Mouse (Mus musculus) ES-Bruce4 (cell line): ENCODE results near the gene Vash1. TPM values are rescaled to one million over a fixed set of nuclear protein-coding genes. Genes with fewer than 3 reads are reported as not detected.

Experiments used
- H3K27ac ChIP-seq: 2 replicates; pipeline ENCODE4 v1.5.1; 2012; ENCODE audit warnings: low read length, inconsistent platforms; ENCODE audit not compliant: insufficient read depth
- H3K27me3 ChIP-seq: 2 replicates; pipeline ENCODE4 v1.6.1; 2012; ENCODE audit warnings: mild to moderate bottlenecking, low read length, inconsistent platforms; ENCODE audit not compliant: control insufficient read depth, poor library complexity, insufficient read depth, severe bottlenecking
- H3K36me3 ChIP-seq: 2 replicates; pipeline ENCODE4 v1.6.1; 2012; ENCODE audit warnings: inconsistent platforms, mild to moderate bottlenecking, low read length, moderate library complexity; ENCODE audit not compliant: control insufficient read depth, poor library complexity, insufficient read depth, severe bottlenecking
- H3K4me1 ChIP-seq: one replicate; pipeline ENCODE4 v1.8.1; 2011; ENCODE audit warnings: low read length; ENCODE audit not compliant: control insufficient read depth, insufficient read depth
- H3K4me3 ChIP-seq: 2 replicates; pipeline ENCODE4 v1.5.1; 2011; ENCODE audit warnings: low read depth, mild to moderate bottlenecking, low read length
- H3K9ac ChIP-seq: 2 replicates; pipeline ENCODE4 v1.6.1; 2012; ENCODE audit warnings: low read depth, mild to moderate bottlenecking, inconsistent platforms; ENCODE audit not compliant: poor library complexity, severe bottlenecking
- H3K9me3 ChIP-seq: replicated peaks from 2 replicates; pipeline ENCODE4 v1.6.1; 2012; ENCODE audit warnings: mild to moderate bottlenecking, low read length, inconsistent platforms; ENCODE audit not compliant: control insufficient read depth, poor library complexity, insufficient read depth, severe bottlenecking
- CTCF ChIP-seq: IDR thresholded peaks from one replicate; pipeline ENCODE4 v1.8.1; 2011; ENCODE audit warnings: low read depth, low read length
- EP300 ChIP-seq: IDR thresholded peaks from 2 replicates; pipeline ENCODE4 v1.6.1; 2011; ENCODE audit warnings: low read depth, low read length; ENCODE audit not compliant: insufficient read depth
- POLR2A ChIP-seq: IDR thresholded peaks from one replicate; pipeline ENCODE4 v1.8.1; 2011; ENCODE audit warnings: low read length; ENCODE audit not compliant: insufficient read depth
- polyA plus RNA-seq: library from polyadenylated mRNA; stranded (reverse); fragments of >200 nt; gene quantifications from 2 replicates; pipeline ENCODE4 v1.2.4, GENCODE M21; 2011; ENCODE audit warnings: low read depth; ENCODE audit not compliant: missing spikeins, insufficient read depth, insufficient read length

The Vash1 gene
- polyA plus RNA-seq, 1 experiment = 5.2 TPM

DNA sequence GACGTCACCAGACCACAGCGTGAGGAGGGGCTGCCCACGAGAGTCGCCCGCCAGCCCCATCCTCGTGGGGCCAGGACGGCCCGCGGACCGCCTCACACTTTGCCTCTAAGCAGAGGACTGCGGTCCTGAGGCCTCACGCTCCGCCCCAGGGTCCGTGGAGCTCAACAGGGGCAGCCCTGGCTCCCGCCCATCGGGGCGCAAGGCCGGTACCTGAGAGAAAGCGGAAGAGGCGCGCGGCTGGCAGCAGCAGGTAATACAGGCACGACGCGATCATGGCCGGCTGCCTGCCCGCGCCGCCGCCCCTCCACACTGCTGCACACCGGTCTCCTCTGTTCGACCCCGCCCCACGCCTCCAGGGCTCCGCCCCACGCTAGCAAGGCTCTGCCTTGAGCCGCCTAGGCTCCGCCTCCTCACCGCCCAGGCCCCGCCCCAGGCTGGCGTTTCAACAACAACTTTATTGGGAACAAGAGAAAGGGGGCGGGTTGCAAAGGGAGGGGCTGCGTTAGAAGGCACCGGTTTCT lies 47.7 kb downstream of the Vash1 start, which contains the start of gene Angel1:
TSS of gene Angel1 (minus strand) at position 341 of the 521 bp plus-strand sequence.
- H3K27ac ChIP-seq = no peak within 1 kb of the TSS
- TF ChIP-seq CTCF = no peak
- peak; percentile 88 for TF ChIP-seq POLR2A
- H3K9me3 ChIP-seq = no peaks in the 10 kb centered on the region
- H3K36me3 ChIP-seq = no peaks in the 10 kb centered on the region
- peak within 1 kb of the TSS; percentile 86 for H3K9ac ChIP-seq
- H3K27me3 ChIP-seq = no peaks in the 10 kb centered on the region
- H3K4me3 ChIP-seq = peak within 1 kb of the TSS; percentile 88
- no peaks in the 10 kb centered on the region for H3K4me1 ChIP-seq

DNA sequence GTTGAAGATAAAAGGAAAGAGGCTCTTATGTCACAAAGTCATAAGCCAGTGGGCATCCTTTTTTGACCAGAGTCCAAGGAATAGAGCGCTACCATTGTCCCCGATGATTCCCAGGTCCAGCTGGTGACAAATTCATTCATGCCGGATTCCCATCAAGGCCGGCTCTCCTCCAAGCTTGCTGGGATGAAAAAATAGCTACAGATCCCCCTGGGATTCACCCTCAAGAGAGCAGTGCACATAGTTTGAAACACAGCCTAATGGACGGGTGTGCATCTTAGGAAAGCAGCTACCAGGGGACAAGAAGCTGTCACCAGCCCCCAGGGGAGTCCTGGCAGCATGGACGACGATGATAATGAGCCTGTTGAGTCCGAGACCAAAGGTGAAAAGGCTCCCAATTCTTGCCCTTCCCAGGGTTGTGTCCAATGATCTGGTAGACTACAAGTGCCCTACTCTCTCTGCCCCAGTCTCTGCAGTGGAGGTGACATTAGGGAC lies 55.9 kb downstream of the Vash1 start, which contains the start of gene Lrrc74a:
TSS of gene Lrrc74a (plus strand) at position 51 of the 492 bp plus-strand sequence.
- H3K9ac ChIP-seq = no peak within 1 kb of the TSS
- H3K36me3 ChIP-seq = no peaks in the 10 kb centered on the region
- no peaks in the 10 kb centered on the region for H3K4me1 ChIP-seq
- no peaks in the 10 kb centered on the region for H3K27me3 ChIP-seq
- H3K9me3 ChIP-seq = no peaks in the 10 kb centered on the region
- no peak within 1 kb of the TSS for H3K4me3 ChIP-seq
- H3K27ac ChIP-seq = no peak within 1 kb of the TSS
- no peak for TF ChIP-seq CTCF
- no peak for TF ChIP-seq EP300
- TF ChIP-seq POLR2A = no peak

Other genes with a start within 250 kb of the Vash1 start
- gene Angel1, start 47.8 kb downstream of the Vash1 start, polyA plus RNA-seq = 12.0 and 14.4 TPM in 2 replicates
- not detected in 2 replicates for gene Lrrc74a, start 55.7 kb downstream of the Vash1 start, polyA plus RNA-seq
- gene Irf2bpl, start 206.1 kb downstream of the Vash1 start, polyA plus RNA-seq = 37.9 and 40.3 TPM in 2 replicates